Mouse (Mus musculus) embryonic facial prominence, embryonic 11.5 days (tissue): ENCODE data around the gene Ecel1. TPM values are rescaled to one million over a fixed set of nuclear protein-coding genes. Genes with fewer than 3 reads are reported as not detected.

Experiments
- ATAC-seq: fragments of 200-750 bp; cut with Nextera tagmentation; replicated peaks from 2 replicates; pipeline ENCODE4 v1.8.0; 2017; ENCODE audit warnings: low read depth; ENCODE audit not compliant: insufficient number of reproducible peaks, low FRiP score, low TSS enrichment
- DNase-seq: peaks from one replicate; pipeline ENCODE4 v3.0.0-alpha.2; 2015; ENCODE audit warnings: low spot score
- H3K27ac ChIP-seq: fragments of 300-500 bp; sonication (generic); replicated peaks from 2 replicates; pipeline ENCODE4 v1.5.1; 2014; ENCODE audit warnings: mild to moderate bottlenecking, low read depth, low read length, control low read depth
- H3K27me3 ChIP-seq: fragments of 300-500 bp; sonication (generic); 2 replicates; pipeline ENCODE4 v1.6.1; 2014; ENCODE audit warnings: mild to moderate bottlenecking, low read length, moderate library complexity, mixed read lengths; ENCODE audit not compliant: control insufficient read depth, insufficient read depth
- H3K36me3 ChIP-seq: fragments of 300-500 bp; sonication (generic); replicated peaks from 2 replicates; pipeline ENCODE4 v1.6.1; 2014; ENCODE audit warnings: low read depth, mild to moderate bottlenecking, low read length, moderate library complexity, mixed read lengths; ENCODE audit not compliant: control insufficient read depth, insufficient read depth
- H3K4me1 ChIP-seq: fragments of 300-500 bp; sonication (generic); 2 replicates; pipeline ENCODE4 v1.6.1; 2014; ENCODE audit warnings: low read length, mixed read lengths; ENCODE audit not compliant: control insufficient read depth, insufficient read depth
- H3K4me2 ChIP-seq: fragments of 300-500 bp; sonication (generic); 2 replicates; pipeline ENCODE4 v1.6.1; 2014; ENCODE audit warnings: low read depth, mild to moderate bottlenecking, control low read depth, low read length, moderate library complexity
- H3K4me3 ChIP-seq: fragments of 300-500 bp; sonication (generic); 2 replicates; pipeline ENCODE4 v1.5.1; 2014; ENCODE audit warnings: low read depth, low read length, control low read depth
- H3K9ac ChIP-seq: fragments of 300-500 bp; sonication (generic); replicated peaks from 2 replicates; pipeline ENCODE4 v1.6.1; 2014; ENCODE audit warnings: mild to moderate bottlenecking, control low read depth, low read length
- H3K9me3 ChIP-seq: fragments of 300-500 bp; sonication (generic); replicated peaks from 2 replicates; pipeline ENCODE4 v1.6.1; 2016; ENCODE audit warnings: mild to moderate bottlenecking, low read length, inconsistent platforms, mixed read lengths; ENCODE audit not compliant: control insufficient read depth
- WGBS: fragments of 180-500 bp; shearing (Covaris S2); extraction: QIAGEN DNeasy Blood & Tissue Kit; methylation state at CpG from one replicate; pipeline ENCODE4 v1.1.7; 2014; 5-methylcytosine and 5-hydroxymethylcytosine counted together
- polyA plus RNA-seq: library from polyadenylated mRNA; unstranded; fragments of >200 nt; fragmentation: Nextera tagmentation; extraction: Ambion mirVana; gene quantifications from 2 replicates; pipeline ENCODE4 v1.2.1, GENCODE M21; 2014

The Ecel1 gene
- polyA plus RNA-seq, 1 experiment from 2014 or later: 0.74 TPM

- Histone ChIP-seq H3K4me3 (no peak overlapping the region), H3K27ac (no peak overlapping the region), H3K4me2 (no peak overlapping the region), H3K27me3 (no peaks in the 10 kb centered on the region), H3K9me3 (no peaks in the 10 kb centered on the region), H3K9ac (no peak overlapping the region), H3K4me1 (no peaks in the 10 kb centered on the region), H3K36me3 (no peaks in the 10 kb centered on the region)
- no peak for DNase-seq
- WGBS: 80% methylated on average over 4 of the region's 4 CpGs
- ATAC-seq: no peak
Measured at GRCm38 (mm10) chr1:87108564-87108963, 47.8 kb downstream of the Ecel1 start.

GRCm38 (mm10) chr1:87106536-87106935, 49.8 kb downstream of the Ecel1 start:
- Histone ChIP-seq H3K36me3 (no peaks in the 10 kb centered on the region), H3K4me1 (no peaks in the 10 kb centered on the region), H3K4me2 (no peak overlapping the region), H3K27ac (no peak overlapping the region), H3K27me3 (no peaks in the 10 kb centered on the region), H3K4me3 (no peak overlapping the region), H3K9ac (no peak overlapping the region), H3K9me3 (no peaks in the 10 kb centered on the region)
- no peak for ATAC-seq
- DNase-seq: no peak
- WGBS: 79% methylated on average over 8 of the region's 8 CpGs

- Histone ChIP-seq H3K9ac (no peak overlapping the region), H3K4me3 (no peak overlapping the region), H3K36me3 (no peaks in the 10 kb centered on the region), H3K4me1 (no peaks in the 10 kb centered on the region), H3K27me3 (peaks cover 4% of the 10 kb centered on the region; the same call in 1 of the 2 replicates), H3K4me2 (no peak overlapping the region), H3K9me3 (no peaks in the 10 kb centered on the region), H3K27ac (no peak overlapping the region)
- 82% methylated on average over 1 of the region's 1 CpGs for WGBS
- ATAC-seq (no peak), DNase-seq (no peak)
Measured at GRCm38 (mm10) chr1:87103936-87104335, 52.4 kb downstream of the Ecel1 start.

- no peak overlapping the region for H3K4me3 ChIP-seq
- H3K9ac ChIP-seq: no peak overlapping the region
- peaks cover 4% of the 10 kb centered on the region; the same call in 1 of the 2 replicates for H3K27me3 ChIP-seq
- ATAC-seq: no peak
- no peaks in the 10 kb centered on the region for H3K9me3 ChIP-seq
- no peak for DNase-seq
- no peaks in the 10 kb centered on the region for H3K36me3 ChIP-seq
- no peak overlapping the region for H3K27ac ChIP-seq
- no peaks in the 10 kb centered on the region for H3K4me1 ChIP-seq
- 92% methylated on average over 3 of the region's 3 CpGs for WGBS
- H3K4me2 ChIP-seq: no peak overlapping the region
Measured at GRCm38 (mm10) chr1:87102114-87102513, 54.2 kb downstream of the Ecel1 start.

- Histone ChIP-seq H3K4me3 (no peak within 1 kb of the TSS), H3K36me3 (no peaks in the 10 kb centered on the region), H3K4me1 (no peaks in the 10 kb centered on the region), H3K9ac (no peak within 1 kb of the TSS), H3K27ac (no peak within 1 kb of the TSS), H3K27me3 (peaks cover 4% of the 10 kb centered on the region; the same call in 1 of the 2 replicates), H3K4me2 (no peak within 1 kb of the TSS), H3K9me3 (no peaks in the 10 kb centered on the region)
- DNase-seq (no peak), ATAC-seq (no peak)
- WGBS: 92% methylated on average over 1 of the region's 1 CpGs
Measured at GRCm38 (mm10) chr1:87101411-87101810, 54.9 kb downstream of the Ecel1 start, which contains the start of gene Alpi. Alpi (minus strand) TSS chr1:87101606.

GRCm38 (mm10) chr1:87098358-87098975, 57.9 kb downstream of the Ecel1 start:
- 11% methylated on average over 30 of the region's 30 CpGs for whole genome bisulfite sequencing
- H3K4me3 ChIP-seq: no peak overlapping the region
- H3K27ac ChIP-seq: no peak overlapping the region
- H3K4me2 ChIP-seq: peak overlapping the region; percentile 5
- H3K27me3 ChIP-seq: peaks cover 4% of the 10 kb centered on the region; the same call in 1 of the 2 replicates
- DNase-seq: peak; percentile 74
- no peaks in the 10 kb centered on the region for H3K36me3 ChIP-seq
- H3K9me3 ChIP-seq: no peaks in the 10 kb centered on the region
- no peak overlapping the region for H3K9ac ChIP-seq
- no peaks in the 10 kb centered on the region for H3K4me1 ChIP-seq
- ATAC-seq: peak; percentile 84; the same call in 1 of the 2 replicates

Other genes starting within 250 kb of the Ecel1 start
- not detected in 2 replicates for gene Alppl2, start 66.6 kb downstream of the Ecel1 start, polyA plus RNA-seq
- not detected in 2 replicates for gene Alpi, start 54.9 kb downstream of the Ecel1 start, polyA plus RNA-seq
- gene Akp3, start 31.5 kb downstream of the Ecel1 start, polyA plus RNA-seq: not detected in 2 replicates
- gene Prss56, start 26.8 kb upstream of the Ecel1 start, polyA plus RNA-seq: 0.28 and 0.74 TPM in 2 replicates
- gene Chrnd, start 34.1 kb upstream of the Ecel1 start, polyA plus RNA-seq: 0.15 and 0.22 TPM in 2 replicates
- gene Chrng, start 48.1 kb upstream of the Ecel1 start, polyA plus RNA-seq: 2.2 and 2.3 TPM in 2 replicates
- gene Eif4e2, start 57.4 kb upstream of the Ecel1 start, polyA plus RNA-seq: 141 and 148 TPM in 2 replicates
- gene Efhd1, start 107.8 kb upstream of the Ecel1 start, polyA plus RNA-seq: 0.81 and 1.1 TPM in 2 replicates
- gene Gigyf2, start 170.5 kb upstream of the Ecel1 start, polyA plus RNA-seq: 49.1 and 49.4 TPM in 2 replicates
- 0.25 and 0.99 TPM in 2 replicates for gene Kcnj13, start 238.2 kb upstream of the Ecel1 start, polyA plus RNA-seq